Mouse (Mus musculus): ENCODE measurements around the gene C530025M09Rik. TPM values are rescaled to one million over a fixed set of nuclear protein-coding genes. Genes with fewer than 3 reads are reported as not detected.
A peak's percentile ranks its signal among the peaks of the same experiment; 100 is the strongest.

C530025M09Rik gene
- total and polyA plus RNA-seq, 2 experiments from 2014 or later, result 1.8 TPM; not detected in 1

DNA sequence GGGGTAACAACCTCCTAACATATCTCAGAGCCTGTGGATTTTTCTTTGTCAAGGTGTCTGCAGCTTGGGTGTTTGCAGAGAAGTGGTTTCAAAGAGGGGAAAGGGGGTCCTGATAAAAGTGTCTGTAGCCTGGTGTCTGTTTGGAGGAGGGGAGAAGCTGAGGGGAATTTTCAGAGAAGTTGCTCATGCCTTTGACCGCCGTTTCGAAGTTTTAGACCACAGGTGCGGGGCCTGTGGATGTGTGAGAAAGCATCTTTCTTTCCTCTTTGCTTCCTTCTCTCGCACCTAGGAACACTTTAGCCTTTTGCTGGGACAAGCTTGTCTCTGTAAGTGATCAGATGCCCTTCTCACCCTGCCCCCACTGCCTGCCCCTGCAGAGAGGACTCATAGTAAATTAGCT, 1.3 kb upstream of the C530025M09Rik start:
- H3K4me3 ChIP-seq (ENCODE audit: low read depth, low read length), result peak overlapping the region; percentile 75
- no peak for TF ChIP-seq CTCF (IDR thresholded peaks at IDR 0.05)
- H3K9me3 ChIP-seq (ENCODE audit: low read length), result no peaks in the 10 kb centered on the region
- H3K27me3 ChIP-seq (ENCODE audit: insufficient read depth, low read length), result no peaks in the 10 kb centered on the region
- no peak overlapping the region for H3K27ac ChIP-seq (ENCODE audit: low read depth, low read length)
- no peak for DNase-seq (ENCODE audit: low spot score)
- no peak for ATAC-seq (ENCODE audit: low FRiP score)
- 0 out of 2 replicates have a peak overlapping the region, but pooled peaks have one; percentile 66 for H3K9ac ChIP-seq (replicated peaks; ENCODE audit: low read length, poor library complexity, severe bottlenecking)
- no peaks in the 10 kb centered on the region for H3K36me3 ChIP-seq (ENCODE audit: insufficient read depth, low read length)
- H3K4me2 ChIP-seq (ENCODE audit: low read depth, low read length, poor library complexity, severe bottlenecking), result peak overlapping the region; percentile 96
- H3K4me1 ChIP-seq (ENCODE audit: insufficient read depth, low read length), result no peaks in the 10 kb centered on the region
- WGBS, result 25% methylated on average over 5 of the region's 5 CpGs

DNA sequence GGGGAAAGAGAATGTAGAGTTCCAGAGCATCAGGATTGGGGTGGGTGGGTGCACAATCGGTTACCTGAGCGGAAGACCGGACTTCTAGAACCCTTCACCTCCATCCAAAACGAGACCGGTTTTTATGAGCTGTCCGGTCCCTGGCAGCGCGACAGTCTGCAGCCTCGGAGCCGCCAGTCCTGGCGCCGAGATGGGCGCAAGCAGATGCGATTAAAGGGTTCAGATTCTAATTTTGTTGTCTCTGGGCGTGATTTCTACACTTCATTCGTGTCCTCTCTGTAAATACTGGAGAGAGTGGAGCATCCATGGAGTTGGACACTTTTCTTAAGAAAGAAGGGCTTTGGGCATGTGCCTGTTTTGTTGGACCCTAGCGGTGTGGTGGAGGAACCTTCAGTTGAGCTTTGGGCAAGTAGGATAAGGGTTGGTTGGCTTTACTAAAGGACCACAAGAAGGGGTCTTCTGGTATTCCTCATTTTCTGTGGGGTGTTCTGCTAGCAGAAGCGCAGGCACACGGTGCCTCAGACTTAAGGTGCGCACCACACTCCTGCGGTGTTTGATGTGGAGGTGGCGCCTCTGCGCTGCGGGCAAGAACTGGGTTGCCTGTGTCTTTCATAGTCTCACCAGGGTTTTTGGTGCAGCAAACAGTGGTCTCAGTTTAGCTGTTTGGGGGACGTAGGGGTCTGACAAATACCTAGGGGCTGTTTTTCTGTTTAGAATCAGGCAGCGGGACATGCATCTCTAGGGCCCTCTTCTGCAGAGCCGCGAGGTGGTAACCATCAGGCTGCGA, 639 bp upstream of the C530025M09Rik start:
- no peaks in the 10 kb centered on the region for H3K4me1 ChIP-seq (ENCODE audit: insufficient read depth, low read length)
- peak overlapping the region; percentile 96 for H3K4me2 ChIP-seq (ENCODE audit: low read depth, low read length, poor library complexity, severe bottlenecking)
- no peaks in the 10 kb centered on the region for H3K9me3 ChIP-seq (ENCODE audit: low read length)
- no peaks in the 10 kb centered on the region for H3K27me3 ChIP-seq (ENCODE audit: insufficient read depth, low read length)
- peak; percentile 40 for TF ChIP-seq CTCF (IDR thresholded peaks at IDR 0.05)
- peak overlapping the region; percentile 75 for H3K4me3 ChIP-seq (ENCODE audit: low read depth, low read length)
- peak overlapping the region; percentile 66 for H3K9ac ChIP-seq (replicated peaks; ENCODE audit: low read length, poor library complexity, severe bottlenecking)
- ATAC-seq (ENCODE audit: low FRiP score), result peak; percentile 38
- H3K27ac ChIP-seq (ENCODE audit: low read depth, low read length), result no peak overlapping the region
- DNase-seq (ENCODE audit: low spot score), result peak; percentile 13
- WGBS, result under 1% methylated on average over 29 of the region's 29 CpGs
- no peaks in the 10 kb centered on the region for H3K36me3 ChIP-seq (ENCODE audit: insufficient read depth, low read length)

DNA sequence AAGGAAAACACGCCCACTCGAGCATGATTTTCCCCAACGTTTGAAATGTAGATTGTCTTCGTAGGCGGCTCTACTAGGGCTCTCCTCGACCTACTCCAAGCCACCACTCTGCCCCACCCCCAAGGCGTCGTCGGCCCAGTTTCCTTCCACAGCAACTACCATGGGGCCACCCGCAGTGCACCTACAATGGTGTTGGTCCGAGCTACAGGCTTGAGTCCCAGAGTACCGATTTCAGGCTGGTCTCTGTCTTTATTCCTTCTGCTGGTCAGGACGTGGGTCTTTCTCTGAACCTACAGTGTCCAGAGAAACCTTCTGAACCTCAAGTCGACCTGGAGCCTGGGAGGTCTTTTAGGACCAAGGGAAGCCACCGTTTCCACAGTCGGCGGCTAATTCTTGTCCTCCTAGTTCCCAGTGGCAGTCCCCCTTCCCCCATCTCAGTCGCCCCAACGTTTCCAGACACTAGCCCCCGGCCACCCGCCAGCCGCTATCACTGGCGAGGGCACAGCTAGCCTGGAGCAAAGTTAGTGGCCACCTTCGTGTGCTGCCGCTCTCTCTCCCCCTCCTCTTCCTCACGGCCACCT, 968 bp downstream of the C530025M09Rik start:
- H3K4me3 ChIP-seq (ENCODE audit: low read depth, low read length), result peak overlapping the region; percentile 75
- WGBS, result 2% methylated on average over 26 of the region's 26 CpGs
- peak overlapping the region; percentile 66 for H3K9ac ChIP-seq (replicated peaks; ENCODE audit: low read length, poor library complexity, severe bottlenecking)
- no peaks in the 10 kb centered on the region for H3K36me3 ChIP-seq (ENCODE audit: insufficient read depth, low read length)
- no peaks in the 10 kb centered on the region for H3K4me1 ChIP-seq (ENCODE audit: insufficient read depth, low read length)
- H3K9me3 ChIP-seq (ENCODE audit: low read length), result no peaks in the 10 kb centered on the region
- TF ChIP-seq CTCF (IDR thresholded peaks at IDR 0.05), result no peak
- 0 out of 2 replicates have a peak overlapping the region, but pooled peaks have one; percentile 14 for H3K27ac ChIP-seq (ENCODE audit: low read depth, low read length)
- peak; percentile 18 for DNase-seq (ENCODE audit: low spot score)
- H3K4me2 ChIP-seq (ENCODE audit: low read depth, low read length, poor library complexity, severe bottlenecking), result peak overlapping the region; percentile 96
- no peaks in the 10 kb centered on the region for H3K27me3 ChIP-seq (ENCODE audit: insufficient read depth, low read length)
- peak; percentile 31 for ATAC-seq (ENCODE audit: low FRiP score)

DNA sequence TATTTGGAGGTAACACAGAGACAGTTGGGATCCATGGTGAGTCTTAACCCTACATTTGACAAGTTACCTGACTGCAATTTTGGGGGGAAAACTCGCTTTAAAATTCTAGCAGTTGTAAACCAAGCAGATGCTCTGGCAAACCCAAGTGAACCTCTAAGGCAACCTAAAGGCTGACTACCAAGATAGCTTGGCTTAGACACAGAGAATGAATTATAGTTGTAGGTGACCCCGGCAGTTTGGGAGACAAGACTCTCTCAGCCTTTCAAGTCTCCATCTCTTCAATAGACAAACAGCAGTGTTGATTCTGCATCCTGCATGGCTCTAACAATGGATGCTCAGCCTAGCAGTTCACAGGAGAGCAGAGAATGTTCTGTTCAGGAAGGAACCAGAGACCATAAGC, 2.1 kb downstream of the C530025M09Rik start, which contains the start of gene Syndig1:
Gene Syndig1 (plus strand): TSS at position 301 of the 400 bp plus-strand sequence.
- H3K9ac ChIP-seq (replicated peaks; ENCODE audit: low read length, poor library complexity, severe bottlenecking), result 0 out of 2 replicates have a peak within 1 kb of the TSS, but pooled peaks have one; percentile 66
- no peak for TF ChIP-seq CTCF (IDR thresholded peaks at IDR 0.05)
- no peaks in the 10 kb centered on the region for H3K4me1 ChIP-seq (ENCODE audit: insufficient read depth, low read length)
- no peaks in the 10 kb centered on the region for H3K27me3 ChIP-seq (ENCODE audit: insufficient read depth, low read length)
- WGBS, result 89% methylated on average over 2 of the region's 2 CpGs
- peak within 1 kb of the TSS; percentile 96 for H3K4me2 ChIP-seq (ENCODE audit: low read depth, low read length, poor library complexity, severe bottlenecking)
- peak within 1 kb of the TSS; percentile 75 for H3K4me3 ChIP-seq (ENCODE audit: low read depth, low read length)
- no peak for DNase-seq (ENCODE audit: low spot score)
- no peaks in the 10 kb centered on the region for H3K9me3 ChIP-seq (ENCODE audit: low read length)
- no peak within 1 kb of the TSS for H3K27ac ChIP-seq (ENCODE audit: low read depth, low read length)
- no peak for ATAC-seq (ENCODE audit: low FRiP score)
- H3K36me3 ChIP-seq (ENCODE audit: insufficient read depth, low read length), result no peaks in the 10 kb centered on the region

DNA sequence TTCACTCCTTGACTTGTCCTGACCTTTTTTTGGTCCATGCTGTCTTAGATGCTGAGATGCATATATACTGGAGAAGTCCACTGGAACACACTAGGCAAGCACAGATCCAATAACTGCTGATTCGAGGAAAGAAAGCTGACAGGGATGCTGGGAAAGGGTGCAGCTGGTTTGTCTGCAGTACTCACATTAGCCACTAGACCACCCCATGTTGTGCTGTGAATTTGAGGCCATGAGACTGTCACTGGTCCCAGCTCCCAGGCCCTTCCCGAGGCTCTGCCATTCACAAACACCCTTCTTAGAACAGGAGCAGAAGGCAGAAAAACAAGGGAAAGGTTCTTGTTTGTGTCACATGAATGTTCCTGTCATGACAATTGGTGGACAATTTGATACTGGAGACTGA, 10.8 kb downstream of the C530025M09Rik start:
- 41% methylated on average over 2 of the region's 2 CpGs for WGBS
- ATAC-seq (ENCODE audit: low FRiP score), result no peak
- no peaks in the 10 kb centered on the region for H3K9me3 ChIP-seq (ENCODE audit: low read length)
- no peak overlapping the region for H3K27ac ChIP-seq (ENCODE audit: low read depth, low read length)
- H3K4me2 ChIP-seq (ENCODE audit: low read depth, low read length, poor library complexity, severe bottlenecking), result no peak overlapping the region
- no peaks in the 10 kb centered on the region for H3K4me1 ChIP-seq (ENCODE audit: insufficient read depth, low read length)
- DNase-seq (ENCODE audit: low spot score), result no peak
- H3K4me3 ChIP-seq (ENCODE audit: low read depth, low read length), result no peak overlapping the region
- H3K36me3 ChIP-seq (ENCODE audit: insufficient read depth, low read length), result no peaks in the 10 kb centered on the region
- no peaks in the 10 kb centered on the region for H3K27me3 ChIP-seq (ENCODE audit: insufficient read depth, low read length)
- no peak overlapping the region for H3K9ac ChIP-seq (replicated peaks; ENCODE audit: low read length, poor library complexity, severe bottlenecking)
- peak; percentile 25; the same call in 1 of the 2 replicates for TF ChIP-seq CTCF (IDR thresholded peaks at IDR 0.05)

DNA sequence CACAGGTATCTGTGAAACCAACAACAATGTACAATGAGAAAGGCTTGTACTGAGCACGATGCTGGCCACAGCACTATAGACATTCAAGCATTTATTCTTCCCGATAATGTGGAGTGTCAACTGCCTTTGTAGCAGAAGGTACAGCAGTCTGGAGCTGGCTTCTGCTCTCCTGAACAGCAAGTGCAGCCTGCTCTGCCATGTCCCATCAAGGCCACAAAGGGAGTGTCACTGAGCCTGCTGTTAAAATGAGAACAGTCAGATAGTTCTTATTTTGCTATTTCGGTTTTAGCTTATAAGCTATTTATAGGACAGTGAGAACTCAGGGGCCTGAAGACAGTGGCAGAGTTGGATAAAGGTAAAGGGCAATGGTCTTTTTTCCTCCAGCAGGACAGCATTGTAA, 11.3 kb downstream of the C530025M09Rik start:
- H3K4me3 ChIP-seq (ENCODE audit: low read depth, low read length), result no peak overlapping the region
- DNase-seq (ENCODE audit: low spot score) (no peak), ATAC-seq (ENCODE audit: low FRiP score) (no peak)
- H3K9ac ChIP-seq (replicated peaks; ENCODE audit: low read length, poor library complexity, severe bottlenecking), result no peak overlapping the region
- no peaks in the 10 kb centered on the region for H3K9me3 ChIP-seq (ENCODE audit: low read length)
- H3K27me3 ChIP-seq (ENCODE audit: insufficient read depth, low read length), result no peaks in the 10 kb centered on the region
- TF ChIP-seq CTCF (IDR thresholded peaks at IDR 0.05), result no peak
- no peaks in the 10 kb centered on the region for H3K36me3 ChIP-seq (ENCODE audit: insufficient read depth, low read length)
- H3K4me1 ChIP-seq (ENCODE audit: insufficient read depth, low read length), result no peaks in the 10 kb centered on the region
- H3K27ac ChIP-seq (ENCODE audit: low read depth, low read length), result no peak overlapping the region
- 84% methylated on average over 3 of the region's 3 CpGs for WGBS
- H3K4me2 ChIP-seq (ENCODE audit: low read depth, low read length, poor library complexity, severe bottlenecking), result no peak overlapping the region
